In genomic region chr2:149831459-149832245, GRCm38 (mm10) we compare ENCODE assay signal across 9 mouse cellular contexts. TPM values are rescaled to one million over a fixed set of nuclear protein-coding genes. Genes with fewer than 3 reads are reported as not detected.
DNase-seq lines count a peak whose midpoint lies in the region; ATAC-seq and TF ChIP-seq lines count a peak whose summit lies in the region.
"Had no signal": no experiment of that assay in that cellular context is flagged by ENCODE, and none has a peak within 500 bp of the region (broad histone marks: within the 10 kb centered on the region; RNA-seq: fewer than 3 reads in every experiment).

No protein-coding gene starts in this region.

- H3K9me3 ChIP-seq in hindbrain, embryonic 15.5 days = no peaks in the 10 kb centered on the region
- H3K9me3 ChIP-seq in midbrain, embryonic 10.5 days (replicated peaks) = no peaks in the 10 kb centered on the region
- H3K9me3 ChIP-seq in stomach, postnatal 0 days (ENCODE audit: control insufficient read depth, low read length) = no peaks in the 10 kb centered on the region
- H3K9me3 ChIP-seq: liver, embryonic 15.5 days had no signal

- peaks cover 7% of the 10 kb centered on the region for H3K27me3 ChIP-seq in hindbrain, embryonic 15.5 days
- H3K27me3 ChIP-seq in midbrain, embryonic 10.5 days (ENCODE audit: low read depth, poor library complexity, severe bottlenecking) = peaks cover 64% of the 10 kb centered on the region
- H3K27me3 ChIP-seq in stomach, postnatal 0 days (ENCODE audit: control insufficient read depth, insufficient read depth, low read length) = no peaks in the 10 kb centered on the region; the same call in 1 of the 2 replicates

- intact Hi-C loops in left cerebral cortex, postnatal 10 days (cut with DNase I) = loop anchor here (5.0 kb wide), 2 partner anchors 101 to 186 kb away; no protein-coding TSS in a partner anchor

- peak; percentile 46 for ATAC-seq in hindbrain, embryonic 15.5 days (ENCODE audit: low FRiP score, low read depth)
- no peak for ATAC-seq in stomach, postnatal 0 days (ENCODE audit: low FRiP score, low TSS enrichment)

- peak overlapping the region; percentile 55 for H3K27ac ChIP-seq in cortical plate, adult 2 months (ENCODE audit: insufficient read depth, low read length)
- peak overlapping the region; percentile 60 for H3K27ac ChIP-seq in hindbrain, embryonic 15.5 days (replicated peaks)
- H3K27ac ChIP-seq in midbrain, embryonic 10.5 days (replicated peaks) = peak overlapping the region; percentile 82; the same call in 1 of the 2 replicates
- no peak overlapping the region for H3K27ac ChIP-seq in stomach, postnatal 0 days (replicated peaks)
- H3K27ac ChIP-seq: liver, embryonic 15.5 days had no signal

- peak overlapping the region; percentile 60 for H3K9ac ChIP-seq in hindbrain, embryonic 15.5 days
- H3K9ac ChIP-seq in stomach, postnatal 0 days (ENCODE audit: low read length) = peak overlapping the region; percentile 53; the same call in 1 of the 2 replicates
- H3K9ac ChIP-seq: liver, embryonic 15.5 days had no signal

- H3K4me3 ChIP-seq in cortical plate, adult 2 months (ENCODE audit: insufficient read depth, low read length) = peak overlapping the region; percentile 67
- H3K4me3 ChIP-seq in hindbrain, embryonic 15.5 days = peak overlapping the region; percentile 50
- peak overlapping the region; percentile 76 for H3K4me3 ChIP-seq in midbrain, embryonic 10.5 days
- peak overlapping the region; percentile 46 for H3K4me3 ChIP-seq in stomach, postnatal 0 days (ENCODE audit: low read depth, low read length)

- no peak for TF ChIP-seq EP300 in stomach, postnatal 0 days (optimal IDR thresholded peaks at IDR 0.05)

- no peaks in the 10 kb centered on the region for H3K36me3 ChIP-seq in hindbrain, embryonic 15.5 days
- H3K36me3 ChIP-seq in midbrain, embryonic 10.5 days = no peaks in the 10 kb centered on the region
- no peaks in the 10 kb centered on the region for H3K36me3 ChIP-seq in stomach, postnatal 0 days (ENCODE audit: control insufficient read depth, insufficient read depth, low read length)
- H3K36me3 ChIP-seq: liver, embryonic 15.5 days had no signal

- 1% methylated on average over 29 of the region's 29 CpGs for WGBS in hindbrain, embryonic 15.5 days
- WGBS in midbrain, embryonic 10.5 days = 1% methylated on average over 29 of the region's 29 CpGs
- WGBS in stomach, postnatal 0 days = 3% methylated on average over 29 of the region's 29 CpGs

- H3K4me2 ChIP-seq in hindbrain, embryonic 15.5 days = peak overlapping the region; percentile 92
- H3K4me2 ChIP-seq in stomach, postnatal 0 days (replicated peaks; ENCODE audit: low read depth) = peak overlapping the region; percentile 75

- TF ChIP-seq POLR2A in cortical plate, adult 2 months (IDR thresholded peaks at IDR 0.05; ENCODE audit: extremely low read depth, insufficient read depth, low read length) = 0 out of 2 replicates have a peak, but pooled peaks have one; percentile 25

- peaks cover 3% of the 10 kb centered on the region for H3K4me1 ChIP-seq in cortical plate, adult 2 months (ENCODE audit: control insufficient read depth, insufficient read depth, low read length)
- H3K4me1 ChIP-seq in hindbrain, embryonic 15.5 days (replicated peaks) = peaks cover 23% of the 10 kb centered on the region
- H3K4me1 ChIP-seq in midbrain, embryonic 10.5 days = peaks cover 26% of the 10 kb centered on the region
- no peaks in the 10 kb centered on the region for H3K4me1 ChIP-seq in stomach, postnatal 0 days (replicated peaks; ENCODE audit: control insufficient read depth, insufficient read depth)
- H3K4me1 ChIP-seq: liver, embryonic 15.5 days had no signal

- DNase-seq in left cerebral cortex, adult 18-20 months (ENCODE audit: low spot score in 2 of 2) = peak; percentile 22 to 51
- DNase-seq in left cerebral cortex, postnatal 10 days (ENCODE audit: extremely low spot score in 1 of 2, low spot score in 2 of 2) = no peak
- peak; percentile 48 for DNase-seq in midbrain, embryonic 10.5 days (ENCODE audit: low spot score)
- no peak for DNase-seq in stomach, postnatal 0 days (ENCODE audit: low spot score)
- no peak for DNase-seq in thymus, postnatal 10 days (ENCODE audit: low spot score in 2 of 2)
- no peak for DNase-seq in kidney, postnatal 36 days

- TF ChIP-seq CTCF in cortical plate, adult 2 months (IDR thresholded peaks at IDR 0.05; ENCODE audit: extremely low read depth, insufficient read depth, low read length) = no peak
- TF ChIP-seq CTCF in stomach, postnatal 0 days (IDR thresholded peaks at IDR 0.05; ENCODE audit: low read depth) = no peak

RNA-seq across cellular contexts. Expression of gene C530025M09Rik, which starts 0.6 kb away (rescaled TPM):
- total RNA-seq in left cerebral cortex, adult 18-20 months (2021) = 1 to 10 TPM; 1.7 to 2.1 TPM
- 1 to 10 TPM; 1.2 to 1.3 TPM for total RNA-seq in left cerebral cortex, postnatal 10 days (2021)
- polyA plus RNA-seq in cortical plate, adult 2 months (2012; rRNA removed) = 0.17 and 0.78 TPM in 2 replicates
- polyA plus RNA-seq in hindbrain, embryonic 15.5 days (2015; fragmentation: Nextera tagmentation; extraction: Ambion mirVana) = 2.1 and 3.1 TPM in 2 replicates
- polyA plus RNA-seq in midbrain, embryonic 10.5 days (2016; fragmentation: Nextera tagmentation; extraction: Ambion mirVana) = 0.27 and 0.71 TPM in 2 replicates
- polyA plus RNA-seq in stomach, postnatal 0 days (2015; fragmentation: Nextera tagmentation; extraction: Ambion mirVana) = 0.21 TPM in 1 of 2 replicates, not detected in the other
- polyA plus RNA-seq: liver, embryonic 15.5 days had no signal

RNA-seq across cellular contexts. Expression of gene Syndig1, which starts 2.6 kb away (rescaled TPM):
- total RNA-seq in left cerebral cortex, adult 18-20 months (2021) = 10 to 100 TPM; 52.9 to 64.0 TPM
- 10 to 100 TPM; 58.7 to 65.8 TPM for total RNA-seq in left cerebral cortex, postnatal 10 days (2021)
- 58.3 and 61.6 TPM in 2 replicates for polyA plus RNA-seq in cortical plate, adult 2 months (2012; rRNA removed)
- polyA plus RNA-seq in hindbrain, embryonic 15.5 days (2015; fragmentation: Nextera tagmentation; extraction: Ambion mirVana) = 40.6 and 44.9 TPM in 2 replicates
- 3.0 and 4.6 TPM in 2 replicates for polyA plus RNA-seq in midbrain, embryonic 10.5 days (2016; fragmentation: Nextera tagmentation; extraction: Ambion mirVana)
- 6.3 and 7.2 TPM in 2 replicates for polyA plus RNA-seq in stomach, postnatal 0 days (2015; fragmentation: Nextera tagmentation; extraction: Ambion mirVana)

Comparison
In these comparisons a context has a peak if more than half of its experiments do, and no peak if none do; other contexts are left out.
1. DNase-seq: peak in left cerebral cortex, adult 18-20 months (2 of 2) and midbrain, embryonic 10.5 days (single experiment); none in left cerebral cortex, postnatal 10 days (0 of 2), stomach, postnatal 0 days (single experiment), thymus, postnatal 10 days (0 of 2) and kidney, postnatal 36 days (0 of 2).
2. Peak in every context shown above with its lines, with median percentiles within 50 percentile points of each other: H3K4me3 ChIP-seq.